Mouse (Mus musculus) heart, postnatal 4 days (tissue): ENCODE data around the gene Ubtd1. TPM values are rescaled to one million over a fixed set of nuclear protein-coding genes. Genes with fewer than 3 reads are reported as not detected.
"Not testable (repeated sequence)": the region's sequence is repeated elsewhere in the genome, so short reads cannot be mapped to it uniquely, and the experiment has no call there.

Source experiments
- DNase-seq: peaks from one replicate; pipeline ENCODE4 v3.0.0; 2021
- total RNA-seq, 2 experiments: library from RNA; stranded (reverse); gene quantifications; 2 replicates each; pipeline ENCODE4 v1.2.3; 2021

Ubtd1 gene
- total RNA-seq, 2 experiments from 2014 or later, result 26.4 to 28.3 TPM

DNA sequence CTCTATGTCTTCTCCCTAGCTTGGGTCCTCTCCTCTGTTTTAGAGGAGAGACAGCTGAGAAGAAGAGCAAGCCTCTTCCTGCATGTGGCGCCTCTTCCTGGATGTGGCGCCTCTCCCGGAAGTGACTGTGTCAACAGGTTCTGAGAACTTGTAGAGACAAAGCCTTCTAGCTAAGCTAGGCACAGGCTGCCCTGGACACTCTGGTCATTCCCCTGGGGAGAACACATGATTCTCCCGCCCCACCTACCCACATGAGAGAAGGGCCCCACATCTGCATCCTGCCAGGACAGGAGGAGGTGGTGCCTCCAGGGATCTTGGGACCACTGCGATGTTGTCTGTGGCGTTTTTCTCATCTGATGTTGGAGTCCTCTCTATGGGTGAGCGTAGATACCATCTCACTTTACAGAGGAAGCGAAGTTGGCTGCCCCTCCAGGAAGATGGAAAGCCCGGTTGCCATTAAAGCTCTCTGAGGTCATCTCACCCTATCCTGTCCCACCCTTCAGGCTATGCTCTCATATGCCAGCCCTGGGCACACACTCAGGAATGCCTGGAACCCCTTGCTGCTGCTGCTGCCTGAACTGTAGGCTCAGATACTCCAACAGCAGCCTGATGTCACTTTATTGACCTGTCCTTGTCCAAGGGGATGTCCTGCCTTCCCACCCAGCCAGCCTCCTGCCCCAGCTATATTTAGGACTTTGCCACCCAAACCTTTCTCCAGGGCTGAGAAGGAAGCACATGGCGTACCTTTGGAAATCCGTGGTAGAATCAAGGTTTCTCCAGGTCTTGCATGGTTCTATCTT is 87.1 kb downstream of the Ubtd1 start:
- DNase-seq, result no peak

DNA sequence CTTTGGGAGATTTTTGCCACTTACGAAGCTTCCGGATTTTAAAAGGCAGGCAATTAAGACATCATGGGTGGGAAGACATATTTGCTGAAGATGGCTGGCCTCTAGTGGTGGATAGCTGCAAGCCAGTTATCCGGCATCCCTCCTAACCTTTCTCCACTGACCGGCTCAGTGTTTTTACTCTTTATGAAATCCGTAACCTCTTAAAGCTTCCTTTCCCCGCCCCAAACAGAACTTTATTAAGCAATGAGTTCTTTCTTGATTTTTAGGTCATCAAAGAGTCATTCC is 87.6 kb downstream of the Ubtd1 start:
- DNase-seq, result peak; percentile 29

DNA sequence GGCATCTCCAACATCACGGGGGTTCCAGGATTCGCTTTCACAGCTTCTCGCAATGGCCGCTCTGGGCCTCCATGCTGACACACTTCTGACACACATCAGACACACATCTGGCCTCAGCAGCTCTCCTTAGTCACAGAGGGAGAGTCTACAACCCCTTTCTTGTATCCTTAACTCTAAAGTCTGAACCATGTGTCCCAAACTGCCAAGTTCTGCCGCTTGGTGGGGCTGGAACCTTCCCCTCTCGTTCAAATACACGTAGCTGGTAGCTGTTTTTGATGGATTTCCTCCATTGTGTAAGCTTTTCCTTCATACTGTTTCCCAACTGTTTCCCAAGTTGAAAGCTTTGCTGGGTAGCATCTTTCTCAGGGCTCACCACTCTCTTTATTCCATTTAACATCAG is 89.7 kb downstream of the Ubtd1 start:
- DNase-seq, result no peak

DNA sequence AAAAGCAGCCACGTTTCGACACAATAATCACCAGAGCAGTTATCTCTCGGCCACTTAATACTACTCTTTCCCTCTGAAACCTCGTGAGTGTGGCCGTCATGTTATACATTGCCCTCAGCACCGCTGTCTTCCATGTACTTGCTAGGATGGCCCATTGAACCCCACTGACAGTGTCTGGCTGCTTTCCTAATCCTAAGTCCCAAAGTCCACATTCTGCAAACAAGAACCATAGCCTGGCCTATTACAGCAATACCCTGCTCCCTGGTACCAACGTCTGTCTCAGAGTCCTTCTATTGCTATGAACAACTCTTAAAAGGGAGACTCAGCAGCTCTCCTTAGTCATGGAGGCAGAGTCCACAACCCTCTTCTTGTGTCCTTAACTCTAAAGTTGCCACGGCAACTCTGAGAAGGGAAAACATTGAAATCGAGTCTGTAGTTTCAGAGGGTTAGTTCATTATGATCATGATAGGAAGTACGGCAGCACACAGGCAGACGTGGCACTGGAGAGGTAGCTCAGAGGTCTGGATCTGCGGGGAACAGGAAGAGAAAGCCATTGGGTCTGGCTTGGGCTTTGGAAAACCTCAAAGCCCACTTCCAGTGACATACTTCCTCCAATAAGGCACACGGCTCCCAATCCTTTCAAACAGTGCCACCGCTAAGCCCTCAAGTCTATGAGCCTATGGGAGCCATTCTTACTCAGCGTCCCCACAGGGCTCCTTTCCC is 90.5 kb downstream of the Ubtd1 start:
- DNase-seq, result no peak

DNA sequence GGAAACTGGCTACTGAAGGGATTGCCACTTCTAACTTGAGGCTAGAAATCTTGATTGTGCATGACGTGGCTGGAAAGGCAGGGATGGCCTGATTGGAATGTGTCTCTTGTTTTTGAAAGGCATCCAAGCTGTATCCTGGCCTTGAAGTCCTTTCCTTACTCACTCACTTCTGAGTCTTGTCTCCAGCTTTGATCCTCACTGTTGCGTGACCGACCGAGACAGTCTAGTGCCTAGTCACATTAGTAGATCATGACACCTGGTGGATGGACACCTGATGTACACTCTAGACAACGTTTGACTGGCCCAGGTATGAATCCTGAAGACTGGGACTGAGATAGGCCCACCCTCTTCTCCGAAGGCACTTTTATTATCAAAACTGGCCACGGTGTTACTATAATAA is 91.2 kb downstream of the Ubtd1 start:
- DNase-seq, result no peak

DNA sequence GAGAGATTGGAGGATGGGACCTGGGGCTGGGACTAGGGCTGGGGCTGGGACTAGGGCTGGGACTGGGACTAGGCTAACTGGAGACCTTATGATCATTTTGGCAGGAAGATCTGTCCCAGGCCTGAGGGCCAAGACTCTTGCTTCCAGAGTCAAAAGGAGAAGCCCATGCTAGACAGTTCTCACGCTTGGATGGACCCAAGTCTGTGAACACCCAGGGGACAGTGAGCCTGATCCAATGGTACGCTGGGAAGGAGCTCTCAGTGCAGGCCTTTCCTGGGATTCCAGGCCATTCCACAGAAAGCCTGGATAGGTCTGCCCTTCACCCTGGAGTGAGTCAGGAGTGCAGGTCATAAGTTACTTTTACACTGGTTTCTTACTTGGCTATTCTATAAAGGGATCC is 93.5 kb downstream of the Ubtd1 start:
- no peak for DNase-seq

DNA sequence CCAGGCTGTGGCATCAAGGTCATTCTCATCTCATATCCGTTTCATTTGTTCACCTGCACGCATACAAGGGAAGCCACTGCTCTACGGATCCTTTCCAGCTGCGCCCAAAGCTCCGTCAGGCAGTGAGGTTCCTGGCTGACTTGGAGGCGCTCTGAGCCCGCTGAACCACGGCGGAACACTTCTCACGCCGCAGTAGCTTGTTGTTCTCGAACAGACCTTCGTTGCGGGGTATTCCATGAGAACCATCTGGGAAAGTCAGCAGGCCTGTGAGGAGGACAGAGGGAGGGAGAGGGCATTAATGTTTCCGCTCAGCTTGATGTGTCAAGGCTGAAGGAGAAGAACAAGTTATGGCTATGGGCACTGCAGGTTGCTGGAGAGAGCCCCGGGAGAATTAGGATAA is 94.4 kb downstream of the Ubtd1 start:
- DNase-seq, result no peak

DNA sequence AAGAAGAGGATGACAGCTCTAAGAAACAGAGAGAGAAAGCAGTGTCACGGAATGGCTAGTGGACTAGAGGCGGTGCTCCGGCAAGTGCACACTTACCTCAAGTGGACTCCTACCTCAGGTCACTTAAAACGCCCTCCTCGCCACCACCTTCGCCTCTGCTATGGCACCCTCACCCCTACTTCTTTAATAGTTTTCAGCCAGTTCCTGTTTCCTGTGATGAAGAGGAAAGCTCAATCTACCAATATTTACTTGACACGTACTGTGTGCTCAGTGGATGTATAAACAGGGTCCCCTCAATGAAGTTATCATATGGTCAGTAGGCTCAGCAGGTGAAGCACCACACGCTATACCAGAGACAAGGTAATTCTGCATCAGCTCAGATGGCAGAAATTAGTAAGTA is 97.0 kb downstream of the Ubtd1 start:
- DNase-seq, result no peak

DNA sequence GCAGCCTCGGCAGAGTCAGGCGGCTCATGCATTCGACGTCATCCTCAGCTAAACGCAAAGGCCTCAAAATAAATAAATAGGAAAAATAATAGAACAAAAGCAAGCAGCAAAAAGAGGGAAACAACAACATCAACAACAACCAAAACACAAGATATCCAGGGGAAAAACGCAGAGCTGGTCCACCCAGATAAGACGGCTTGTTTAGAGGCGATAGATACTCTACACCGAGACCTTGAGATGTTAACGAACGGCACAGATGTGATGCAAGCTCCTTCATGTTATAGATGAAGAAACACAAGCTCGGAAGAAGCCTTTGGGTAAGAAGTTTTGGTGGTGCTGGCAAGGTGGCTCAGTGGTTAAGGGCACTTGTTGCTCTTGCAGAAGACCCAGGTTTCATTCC is 97.4 kb downstream of the Ubtd1 start:
- DNase-seq, result no peak

DNA sequence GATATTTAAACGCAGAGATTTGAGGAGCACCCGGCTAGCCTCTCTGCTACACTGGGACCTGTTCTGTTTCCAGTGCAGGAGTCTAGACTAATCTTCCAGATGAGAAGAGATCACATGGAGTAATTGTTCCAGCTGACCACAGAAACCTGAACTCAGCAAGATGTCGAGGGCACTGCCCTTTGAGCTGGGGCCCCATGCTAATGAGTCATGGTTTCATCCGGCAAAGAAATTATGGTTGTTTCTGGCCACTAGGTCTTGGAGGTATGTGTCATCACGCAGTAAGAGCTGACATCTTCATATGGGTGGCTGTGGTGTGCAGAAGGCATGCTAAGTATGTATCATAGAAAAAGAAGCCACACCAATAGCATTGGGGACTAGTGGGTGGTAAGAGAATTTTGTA is 98.4 kb downstream of the Ubtd1 start:
- DNase-seq, result no peak

DNA sequence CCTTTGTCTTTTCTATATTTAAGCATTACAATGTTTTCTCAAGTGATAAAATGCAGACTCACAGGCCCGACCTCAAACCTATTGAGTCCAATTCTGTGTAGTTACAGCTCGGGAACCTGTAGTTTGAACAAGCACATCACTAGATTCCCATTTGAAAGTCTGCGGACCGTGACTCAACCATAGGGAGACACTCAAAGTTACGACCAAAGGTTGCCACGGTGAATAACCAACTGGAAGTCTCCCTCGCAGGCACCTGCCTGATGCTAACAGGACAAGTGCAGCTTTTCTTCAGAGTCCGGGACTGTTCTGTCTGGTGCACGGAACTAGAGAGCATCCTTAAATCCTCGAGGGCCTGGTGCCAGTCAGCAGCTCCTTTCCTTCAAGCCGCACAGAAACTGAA is 98.9 kb downstream of the Ubtd1 start:
- no peak for DNase-seq

DNA sequence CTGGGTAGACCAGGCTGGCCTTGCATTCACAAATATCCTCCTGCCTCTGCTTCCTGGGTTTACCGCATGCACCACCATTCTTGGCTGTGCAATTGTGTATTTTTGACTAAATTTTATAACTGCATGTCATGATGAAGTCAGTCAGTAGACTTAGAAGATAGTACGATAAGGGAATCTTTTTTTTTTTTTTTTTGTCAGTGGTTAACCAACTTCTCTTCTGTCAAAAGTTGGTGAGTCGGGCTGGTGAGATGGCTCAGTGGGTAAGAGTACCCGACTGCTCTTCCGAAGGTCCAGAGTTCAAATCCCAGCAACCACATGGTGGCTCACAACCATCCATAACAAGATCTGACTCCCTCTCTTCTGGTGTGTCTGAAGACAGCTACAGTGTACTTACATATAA is 100.0 kb downstream of the Ubtd1 start:
- DNase-seq, result not testable (repeated sequence)

Other genes with a start within 250 kb of the Ubtd1 start
- not detected for gene Slit1, start 238.1 kb upstream of the Ubtd1 start, total RNA-seq
- gene Arhgap19, start 179.7 kb upstream of the Ubtd1 start, total RNA-seq, result 10 to 100 TPM in 1 of 2 experiments, 1 to 10 TPM in 1; 9.5 to 10.2 TPM
- gene Frat1, start 151.8 kb upstream of the Ubtd1 start, total RNA-seq, result 1 to 10 TPM; 2.1 to 2.3 TPM
- gene Frat2, start 133.6 kb upstream of the Ubtd1 start, total RNA-seq, result 1 to 10 TPM; 3.6 to 3.9 TPM
- gene Rrp12, start 85.6 kb upstream of the Ubtd1 start, total RNA-seq, result 10 to 100 TPM; 19.9 to 23.4 TPM
- 100 to 1,000 TPM; 150 to 162 TPM for gene Pgam1, start 69.8 kb upstream of the Ubtd1 start, total RNA-seq
- gene Exosc1, start 48.3 kb upstream of the Ubtd1 start, total RNA-seq, result 10 to 100 TPM; 18.0 to 18.2 TPM
- gene Zdhhc16, start 48.3 kb upstream of the Ubtd1 start, total RNA-seq, result 10 to 100 TPM; 30.7 to 31.7 TPM
- 10 to 100 TPM; 19.3 to 20.1 TPM for gene Mms19, start 606 bp upstream of the Ubtd1 start, total RNA-seq
- under 1 TPM in 1 of 2 experiments, not detected in 1; 0.25 TPM for gene Ankrd2, start 54.2 kb downstream of the Ubtd1 start, total RNA-seq
- 1 to 10 TPM; 2.5 to 2.8 TPM for gene Hoga1, start 63.8 kb downstream of the Ubtd1 start, total RNA-seq
- under 1 TPM; 0.26 to 0.50 TPM for gene 4933411K16Rik, start 70.5 kb downstream of the Ubtd1 start, total RNA-seq
- 10 to 100 TPM in 1 of 2 experiments, 1 to 10 TPM in 1; 8.8 to 10.6 TPM for gene Morn4, start 104.6 kb downstream of the Ubtd1 start, total RNA-seq
- gene Pi4k2a, start 108.7 kb downstream of the Ubtd1 start, total RNA-seq, result 10 to 100 TPM; 16.7 to 19.5 TPM
- gene Avpi1, start 147.3 kb downstream of the Ubtd1 start, total RNA-seq, result 10 to 100 TPM; 17.9 to 19.5 TPM
- gene Marveld1, start 165.6 kb downstream of the Ubtd1 start, total RNA-seq, result 10 to 100 TPM; 37.3 to 40.7 TPM
- gene Zfyve27, start 182.2 kb downstream of the Ubtd1 start, total RNA-seq, result 10 to 100 TPM; 28.4 to 32.4 TPM
- 1 to 10 TPM in 1 of 2 experiments, under 1 TPM in 1; 0.54 to 1.3 TPM for gene Sfrp5, start 220.5 kb downstream of the Ubtd1 start, total RNA-seq